Mouse (Mus musculus) layer of hippocampus, adult 6 months (tissue): ENCODE data around the gene Zfp821. TPM values are rescaled to one million over a fixed set of nuclear protein-coding genes. Genes with fewer than 3 reads are reported as not detected.

Source experiments
- long read RNA-seq, 2 experiments: library from polyadenylated mRNA; unstranded; transcript quantifications; one replicate each; pipeline ENCODE4 v2.0.0; 2019 to 2020
- polyA plus RNA-seq: library from polyadenylated mRNA; unstranded; fragments of <200 nt; fragmentation: Nextera tagmentation; gene quantifications from 2 replicates; pipeline ENCODE4 v1.2.3, GENCODE M21; 2021

The Zfp821 gene
- 7.7 and 9.5 TPM in 2 replicates for polyA plus RNA-seq
- long read RNA-seq, experiment 1, partial matches to known transcripts: 12 of 28 reads
- long read RNA-seq, experiment 1, other reads (novel, unspliced or antisense): 12 of 28 reads
- long read RNA-seq, experiment 2, transcript Zfp821-206 (8 exons, 2,033 nt): major isoform, 11 of 71 reads
- long read RNA-seq, experiment 2, partial matches to known transcripts: 12 of 71 reads
- long read RNA-seq, experiment 2, other reads (novel, unspliced or antisense): 41 of 71 reads

GRCm38 (mm10) chr8:109705320-109706075, at the start of gene Zfp821:
Zfp821 (plus strand) TSS chr8:109705546.

GRCm38 (mm10) chr8:109693146-109693900, 12.0 kb upstream of the Zfp821 start, which contains the start of gene Ist1:
Ist1 (minus strand) TSS chr8:109693260.

GRCm38 (mm10) chr8:109737237-109738048, 32.1 kb downstream of the Zfp821 start, which contains the start of gene Atxn1l:
Atxn1l (minus strand) TSS chr8:109737739.

Other genes with a start within 250 kb of the Zfp821 start
- 0.09 and 0.10 TPM in 2 replicates for gene Pmfbp1, start 211.5 kb upstream of the Zfp821 start, polyA plus RNA-seq
- gene Dhx38, start 139.7 kb upstream of the Zfp821 start, polyA plus RNA-seq: 6.8 and 7.5 TPM in 2 replicates
- 39.7 and 61.6 TPM in 2 replicates for gene Txnl4b, start 139.7 kb upstream of the Zfp821 start, polyA plus RNA-seq
- gene Hp, start 126.4 kb upstream of the Zfp821 start, polyA plus RNA-seq: 0.31 and 0.34 TPM in 2 replicates
- gene Dhodh, start 96.9 kb upstream of the Zfp821 start, polyA plus RNA-seq: 21.1 and 24.5 TPM in 2 replicates
- 0.34 and 0.65 TPM in 2 replicates for gene Pkd1l3, start 91.0 kb upstream of the Zfp821 start, polyA plus RNA-seq
- gene Ist1, start 12.3 kb upstream of the Zfp821 start, polyA plus RNA-seq: 82.3 and 82.8 TPM in 2 replicates
- gene Atxn1l, start 32.2 kb downstream of the Zfp821 start, polyA plus RNA-seq: 2.1 and 2.2 TPM in 2 replicates
- gene Ap1g1, start 73.0 kb downstream of the Zfp821 start, polyA plus RNA-seq: 19.0 and 20.4 TPM in 2 replicates
- gene Phlpp2, start 163.0 kb downstream of the Zfp821 start, polyA plus RNA-seq: 3.4 and 4.3 TPM in 2 replicates